Mouse (Mus musculus) testis, adult 2 months (tissue): ENCODE data around the gene Vps25. TPM values are rescaled to one million over a fixed set of nuclear protein-coding genes. Genes with fewer than 3 reads are reported as not detected.

Source experiments
- H3K27ac ChIP-seq: fragments of 200-500 bp; 2 replicates; pipeline ENCODE4 v1.5.1; 2012; ENCODE audit warnings: low read depth, low read length; ENCODE audit not compliant: control insufficient read depth, insufficient read depth
- H3K27me3 ChIP-seq: fragments of 200-500 bp; 2 replicates; pipeline ENCODE4 v1.6.1; 2012; ENCODE audit warnings: mild to moderate bottlenecking, low read length, moderate library complexity; ENCODE audit not compliant: control insufficient read depth, insufficient read depth
- H3K36me3 ChIP-seq: fragments of 200-500 bp; 2 replicates; pipeline ENCODE4 v1.6.1; 2012; ENCODE audit warnings: mild to moderate bottlenecking, low read length; ENCODE audit not compliant: control insufficient read depth, insufficient read depth
- H3K4me1 ChIP-seq: fragments of 200-500 bp; 2 replicates; pipeline ENCODE4 v1.6.1; 2012; ENCODE audit warnings: low read length; ENCODE audit not compliant: control insufficient read depth, insufficient read depth
- H3K4me3 ChIP-seq: fragments of 200-500 bp; 2 replicates; pipeline ENCODE4 v1.5.1; 2012; ENCODE audit warnings: low read depth, mild to moderate bottlenecking, low read length, moderate library complexity, mixed read lengths; ENCODE audit not compliant: control insufficient read depth
- CTCF ChIP-seq: fragments of 200-500 bp; IDR thresholded peaks from 2 replicates; pipeline ENCODE4 v1.5.1; 2012; ENCODE audit warnings: low read depth, mild to moderate bottlenecking, inconsistent platforms, low read length, moderate library complexity; ENCODE audit not compliant: control insufficient read depth, insufficient read depth, insufficient replicate concordance
- POLR2A ChIP-seq: fragments of 200-500 bp; IDR thresholded peaks from 2 replicates; pipeline ENCODE4 v1.6.1; 2012; ENCODE audit warnings: low read depth, mild to moderate bottlenecking, inconsistent platforms, low read length, moderate library complexity; ENCODE audit not compliant: control insufficient read depth
- polyA plus RNA-seq: library from polyadenylated mRNA; depleted of rRNA; stranded (reverse); fragments of >200 nt; gene quantifications from 2 replicates; pipeline ENCODE4 v1.2.3, GENCODE M21; 2012

Gene Vps25
- polyA plus RNA-seq, 1 experiment = 26.2 TPM

DNA sequence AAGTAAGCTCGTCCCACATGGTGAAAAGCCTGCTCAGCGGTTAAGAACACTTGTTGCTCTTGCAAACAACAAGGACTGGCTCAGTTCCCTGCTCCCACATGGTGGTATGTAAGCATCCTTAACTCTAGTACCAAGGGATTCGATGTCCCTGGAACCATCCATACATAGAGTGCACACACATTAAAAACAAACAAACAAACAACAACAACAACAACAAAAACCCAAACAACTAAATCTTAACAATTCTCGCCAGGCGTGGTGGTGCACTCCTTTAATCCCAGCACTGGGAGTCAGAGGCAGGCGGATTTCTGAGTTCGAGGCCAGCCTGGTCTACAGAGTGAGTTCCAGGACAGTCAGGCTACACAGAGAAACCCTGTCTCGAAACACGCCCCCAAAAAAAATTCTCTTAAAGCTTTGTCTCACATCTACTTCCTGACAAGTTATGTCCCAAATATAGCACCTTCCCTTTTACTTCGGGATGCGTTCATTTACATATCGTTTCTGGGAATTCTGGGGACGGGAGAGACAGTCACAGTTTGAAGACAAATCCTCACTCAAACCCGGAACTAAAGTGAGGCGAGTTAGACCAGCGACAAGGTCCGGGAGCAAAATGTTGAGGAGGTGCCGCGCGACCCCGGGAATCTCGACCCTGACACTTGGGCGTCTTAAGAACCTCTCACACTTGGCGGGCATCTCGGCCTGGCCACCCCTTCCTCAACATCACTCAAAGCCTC is 28.0 kb upstream of the Vps25 start:
- Histone ChIP-seq H3K4me1 (peaks cover 7% of the 10 kb centered on the region), H3K36me3 (no peaks in the 10 kb centered on the region), H3K27ac (peak overlapping the region; percentile 46; the same call in 1 of the 2 replicates), H3K4me3 (peak overlapping the region; percentile 85), H3K27me3 (no peaks in the 10 kb centered on the region)
- TF ChIP-seq POLR2A = no peak
- no peak for TF ChIP-seq CTCF

DNA sequence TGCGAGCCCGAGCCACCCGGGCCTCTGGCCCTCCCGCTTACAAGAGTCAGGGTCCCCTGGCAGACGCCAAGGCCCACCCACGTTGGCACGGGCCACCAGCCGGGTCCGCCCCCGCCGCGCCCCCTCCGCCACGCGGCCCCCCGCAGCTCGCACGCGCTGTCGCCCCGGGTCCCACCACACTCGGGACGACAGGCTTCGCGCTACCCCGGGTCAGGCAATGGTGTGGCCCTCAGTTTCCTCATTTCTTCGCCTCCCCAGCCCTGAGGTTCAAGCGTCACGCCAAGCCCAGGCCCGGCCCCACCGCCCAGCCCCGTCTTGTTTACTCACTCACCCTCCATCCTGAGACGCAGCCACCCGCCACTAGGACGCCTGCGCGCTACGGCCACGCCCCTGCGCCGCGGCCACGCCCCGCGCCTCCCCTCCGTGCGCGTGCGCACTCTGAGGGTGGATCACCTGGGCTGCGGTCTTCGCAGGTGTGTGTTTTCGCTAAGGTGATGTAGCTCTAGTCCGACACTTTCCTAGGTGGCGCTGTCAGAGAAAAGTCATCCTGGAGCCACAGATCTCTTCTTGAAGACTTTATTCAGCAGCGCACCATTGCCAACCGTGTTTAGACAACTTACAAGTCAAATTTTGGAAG is 27.3 kb upstream of the Vps25 start, which contains the start of gene Ezh1:
TSS of gene Ezh1 (minus strand) at position 399 of the 637 bp plus-strand sequence.
- Histone ChIP-seq H3K4me1 (peaks cover 13% of the 10 kb centered on the region), H3K27ac (peak within 1 kb of the TSS; percentile 67; the same call in 1 of the 2 replicates), H3K36me3 (no peaks in the 10 kb centered on the region), H3K4me3 (peak within 1 kb of the TSS; percentile 85), H3K27me3 (no peaks in the 10 kb centered on the region)
- 0 out of 2 replicates have a peak, but pooled peaks have one; percentile 19 for TF ChIP-seq CTCF
- TF ChIP-seq POLR2A = peak; percentile 69

- H3K36me3 ChIP-seq = no peaks in the 10 kb centered on the region
- H3K27ac ChIP-seq = peak overlapping the region; percentile 92
- H3K4me1 ChIP-seq = peaks cover 21% of the 10 kb centered on the region
- no peak overlapping the region for H3K4me3 ChIP-seq
- H3K27me3 ChIP-seq = no peaks in the 10 kb centered on the region
- TF ChIP-seq CTCF = no peak
- no peak for TF ChIP-seq POLR2A
Measured at GRCm38 (mm10) chr11:101229361-101229900, 24.1 kb upstream of the Vps25 start.

DNA sequence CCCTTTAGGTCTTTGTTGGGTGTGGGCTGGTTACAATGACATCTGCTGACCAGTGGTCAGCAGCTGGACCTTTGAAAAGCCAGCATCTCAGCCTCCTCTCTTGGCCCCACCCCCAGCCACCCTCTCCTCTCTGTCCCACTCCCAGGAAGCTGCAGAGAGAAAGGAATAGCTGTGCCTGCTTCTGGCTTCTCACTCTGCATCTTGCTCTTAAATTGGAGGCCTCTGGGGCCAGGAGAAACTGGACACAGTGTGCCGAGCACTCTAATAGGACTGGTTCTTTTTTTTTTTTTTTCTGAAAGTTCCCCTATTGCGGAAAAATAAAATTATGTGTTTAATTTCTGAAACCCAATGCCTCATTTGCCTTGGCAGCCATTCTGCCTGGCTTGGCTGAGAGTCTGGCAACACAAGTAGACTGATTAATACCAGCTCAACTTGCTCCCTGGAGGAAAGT is 23.4 kb upstream of the Vps25 start:
- Histone ChIP-seq H3K4me3 (no peak overlapping the region), H3K4me1 (peaks cover 21% of the 10 kb centered on the region), H3K36me3 (no peaks in the 10 kb centered on the region), H3K27me3 (no peaks in the 10 kb centered on the region), H3K27ac (peak overlapping the region; percentile 76)
- TF ChIP-seq CTCF (no peak), POLR2A (no peak)

GRCm38 (mm10) chr11:101230526-101230925 is 23.0 kb upstream of the Vps25 start:
- H3K36me3 ChIP-seq = no peaks in the 10 kb centered on the region
- peaks cover 19% of the 10 kb centered on the region for H3K4me1 ChIP-seq
- H3K27me3 ChIP-seq = no peaks in the 10 kb centered on the region
- H3K4me3 ChIP-seq = no peak overlapping the region
- peak overlapping the region; percentile 76 for H3K27ac ChIP-seq
- TF ChIP-seq POLR2A = no peak
- TF ChIP-seq CTCF = no peak

- H3K36me3 ChIP-seq = no peaks in the 10 kb centered on the region
- TF ChIP-seq POLR2A (no peak; the same call in 1 of the 2 replicates), CTCF (no peak)
- H3K4me1 ChIP-seq = peaks cover 19% of the 10 kb centered on the region
- no peaks in the 10 kb centered on the region for H3K27me3 ChIP-seq
- H3K4me3 ChIP-seq = no peak overlapping the region
- peak overlapping the region; percentile 76 for H3K27ac ChIP-seq
Measured at GRCm38 (mm10) chr11:101230991-101231871, 22.3 kb upstream of the Vps25 start.
